Mouse (Mus musculus) forebrain, embryonic 13.5 days (tissue): ENCODE results near the gene Art1. TPM values are rescaled to one million over a fixed set of nuclear protein-coding genes. Genes with fewer than 3 reads are reported as not detected.

Experiments
- ATAC-seq: fragments of 200-750 bp; cut with Nextera tagmentation; 2 replicates; pipeline ENCODE4 v1.8.0; 2017
- H3K27ac ChIP-seq: fragments of 300-500 bp; sonication (generic); 2 replicates; pipeline ENCODE4 v1.5.1; 2015; ENCODE audit warnings: inconsistent platforms, mild to moderate bottlenecking, moderate library complexity
- H3K27me3 ChIP-seq: fragments of 300-500 bp; sonication (generic); 2 replicates; pipeline ENCODE4 v1.6.1; 2015; ENCODE audit warnings: mild to moderate bottlenecking, inconsistent platforms
- H3K36me3 ChIP-seq: fragments of 300-500 bp; sonication (generic); 2 replicates; pipeline ENCODE4 v1.6.1; 2015; ENCODE audit warnings: mild to moderate bottlenecking, inconsistent platforms; ENCODE audit not compliant: poor library complexity, severe bottlenecking
- H3K4me1 ChIP-seq: fragments of 300-500 bp; sonication (generic); 2 replicates; pipeline ENCODE4 v1.6.1; 2015; ENCODE audit warnings: inconsistent platforms
- H3K4me2 ChIP-seq: fragments of 300-500 bp; sonication (generic); 2 replicates; pipeline ENCODE4 v1.6.1; 2015; ENCODE audit warnings: inconsistent platforms, mild to moderate bottlenecking, moderate library complexity
- H3K4me3 ChIP-seq: fragments of 300-500 bp; sonication (generic); 2 replicates; pipeline ENCODE4 v1.5.1; 2015; ENCODE audit warnings: mild to moderate bottlenecking, inconsistent platforms
- H3K9ac ChIP-seq: fragments of 300-500 bp; sonication (generic); 2 replicates; pipeline ENCODE4 v1.6.1; 2015; ENCODE audit warnings: mild to moderate bottlenecking, inconsistent platforms
- H3K9me3 ChIP-seq: fragments of 300-500 bp; sonication (generic); replicated peaks from 2 replicates; pipeline ENCODE4 v1.6.1; 2016; ENCODE audit warnings: inconsistent platforms
- WGBS: fragments of 180-500 bp; shearing (Covaris S2); methylation state at CpG from one replicate; pipeline ENCODE4 v1.1.7; 2015; 5-methylcytosine and 5-hydroxymethylcytosine counted together
- polyA plus RNA-seq: library from polyadenylated mRNA; unstranded; fragments of >200 nt; fragmentation: Nextera tagmentation; extraction: Ambion mirVana; gene quantifications from 2 replicates; pipeline ENCODE4 v1.2.1, GENCODE M21; 2015

The Art1 gene
- 0.23 and 0.53 TPM in 2 replicates for polyA plus RNA-seq

DNA sequence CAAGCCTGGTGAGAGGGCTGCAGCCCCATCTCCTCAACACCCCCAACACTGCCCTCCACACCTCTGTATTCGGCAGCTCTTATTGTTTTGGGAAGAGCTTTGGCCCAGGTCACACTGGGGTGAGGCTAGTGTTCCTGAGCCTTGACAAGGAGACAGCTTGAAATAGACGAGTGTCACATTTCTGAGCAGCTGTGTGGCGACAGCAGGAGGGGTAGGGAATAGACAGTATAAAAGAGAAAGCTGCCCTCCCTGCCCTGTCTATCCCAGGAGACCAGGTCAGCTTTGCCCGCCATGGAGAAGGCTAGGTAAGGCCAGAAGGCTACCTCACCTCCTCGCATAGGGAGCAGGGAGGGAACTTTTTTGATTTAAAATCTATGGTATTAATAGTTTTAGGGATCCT is at the start of gene Art1:
Art1 (plus strand) TSS at position 257 of the 400 bp plus-strand sequence.
- H3K9ac ChIP-seq, result no peak within 1 kb of the TSS
- no peak within 1 kb of the TSS for H3K27ac ChIP-seq
- H3K4me3 ChIP-seq, result no peak within 1 kb of the TSS
- 0 out of 2 replicates have a peak, but pooled peaks cover 8% of the 10 kb centered on the region for H3K27me3 ChIP-seq
- WGBS, result 42% methylated on average over 5 of the region's 5 CpGs
- peak within 1 kb of the TSS; percentile 58; the same call in 1 of the 2 replicates for H3K4me2 ChIP-seq
- no peak for ATAC-seq
- peaks cover 15% of the 10 kb centered on the region for H3K4me1 ChIP-seq
- H3K9me3 ChIP-seq, result no peaks in the 10 kb centered on the region
- H3K36me3 ChIP-seq, result no peaks in the 10 kb centered on the region

DNA sequence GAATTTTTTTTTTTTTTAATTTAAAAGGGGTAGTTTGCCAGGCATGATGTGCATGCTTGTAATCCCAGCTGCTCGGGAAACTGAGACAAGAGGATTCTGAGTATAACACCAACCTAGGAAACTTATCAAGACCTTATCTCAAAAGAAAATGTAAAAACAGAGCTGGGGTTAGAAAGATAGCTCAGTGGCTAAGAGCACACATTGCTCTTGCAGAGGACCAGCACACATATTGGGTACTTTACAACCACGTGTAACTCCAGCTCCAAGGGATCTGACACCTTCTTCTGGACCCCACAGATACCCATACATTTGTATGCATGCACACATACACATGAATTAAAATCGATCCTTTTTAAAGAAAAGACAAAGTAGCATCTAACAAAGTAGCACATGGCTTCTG is 40.2 kb upstream of the Art1 start:
- no peaks in the 10 kb centered on the region for H3K9me3 ChIP-seq
- 91% methylated on average over 3 of the region's 3 CpGs for WGBS
- H3K4me1 ChIP-seq, result peaks cover 31% of the 10 kb centered on the region
- H3K36me3 ChIP-seq, result peaks cover 32% of the 10 kb centered on the region
- no peak for ATAC-seq
- H3K4me3 ChIP-seq, result no peak overlapping the region
- H3K27ac ChIP-seq, result no peak overlapping the region
- H3K9ac ChIP-seq, result no peak overlapping the region
- no peaks in the 10 kb centered on the region for H3K27me3 ChIP-seq
- no peak overlapping the region for H3K4me2 ChIP-seq

DNA sequence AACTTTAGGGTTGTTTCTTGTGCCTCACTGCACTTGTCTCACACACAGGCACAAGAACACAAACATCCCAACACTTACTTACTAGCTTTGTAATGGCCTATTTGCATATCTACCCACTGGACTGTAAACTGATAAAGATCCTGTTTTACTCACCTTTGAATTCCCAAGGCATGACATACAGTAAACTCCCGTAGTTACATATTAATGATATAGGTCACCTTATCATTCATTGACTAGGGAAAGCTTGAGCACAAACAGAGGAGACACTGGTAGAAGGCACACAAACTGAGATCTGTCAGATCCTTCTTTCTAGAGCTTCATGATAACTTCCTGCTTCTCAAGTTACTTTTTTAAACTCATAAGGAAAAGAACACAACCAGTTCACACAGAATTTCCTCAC is 39.3 kb upstream of the Art1 start:
- Histone ChIP-seq H3K36me3 (peaks cover 26% of the 10 kb centered on the region), H3K9me3 (no peaks in the 10 kb centered on the region), H3K4me2 (no peak overlapping the region), H3K4me1 (peaks cover 36% of the 10 kb centered on the region), H3K9ac (no peak overlapping the region), H3K4me3 (no peak overlapping the region), H3K27ac (no peak overlapping the region), H3K27me3 (no peaks in the 10 kb centered on the region)
- 92% methylated on average over 1 of the region's 1 CpGs for WGBS
- no peak for ATAC-seq

DNA sequence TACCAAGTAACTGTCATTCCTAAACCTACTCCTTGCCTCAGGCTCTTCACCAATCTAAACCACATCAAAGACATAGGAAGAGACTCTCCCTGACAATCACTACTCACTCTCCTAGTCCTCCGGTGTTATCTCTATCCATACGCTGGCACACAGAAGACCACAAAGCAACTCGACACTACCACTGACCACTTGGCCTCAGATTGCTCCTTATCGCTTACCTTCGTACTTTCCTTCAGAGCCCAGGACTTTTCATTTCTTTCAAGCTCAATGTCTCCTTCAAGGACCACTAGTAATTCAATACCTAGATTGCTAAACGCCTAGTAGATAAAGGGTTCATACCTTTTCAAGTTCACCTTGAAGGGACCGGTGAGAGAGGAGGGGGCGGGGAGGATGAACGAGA is 37.7 kb upstream of the Art1 start:
- peak overlapping the region; percentile 83 for H3K4me2 ChIP-seq
- no peaks in the 10 kb centered on the region for H3K27me3 ChIP-seq
- no peak for ATAC-seq
- H3K9ac ChIP-seq, result peak overlapping the region; percentile 84
- WGBS, result 90% methylated on average over 9 of the region's 9 CpGs
- no peak overlapping the region for H3K27ac ChIP-seq
- peaks cover 38% of the 10 kb centered on the region for H3K4me1 ChIP-seq
- peak overlapping the region; percentile 73 for H3K4me3 ChIP-seq
- H3K36me3 ChIP-seq, result peaks cover 21% of the 10 kb centered on the region
- H3K9me3 ChIP-seq, result no peaks in the 10 kb centered on the region

DNA sequence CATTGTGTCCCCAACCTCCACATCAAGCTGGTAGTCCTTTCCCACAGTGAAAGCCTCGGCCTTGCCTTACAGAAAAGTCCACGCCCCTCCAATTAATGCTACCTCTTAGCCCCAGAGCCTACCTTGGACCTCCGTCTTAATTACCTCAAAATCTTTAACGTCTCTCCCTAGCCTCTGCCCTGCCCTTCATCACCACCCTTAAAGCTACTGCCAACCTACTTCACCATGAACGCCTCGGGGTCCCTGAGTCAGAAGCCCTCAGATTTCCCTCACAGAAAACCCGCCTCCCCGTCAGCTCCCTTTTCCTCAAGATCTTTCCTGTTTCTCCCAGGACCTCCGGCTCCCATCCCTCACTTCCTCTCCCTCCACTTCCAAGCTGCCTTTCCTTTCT is 36.9 kb upstream of the Art1 start:
- peaks cover 14% of the 10 kb centered on the region for H3K36me3 ChIP-seq
- H3K4me3 ChIP-seq, result peak overlapping the region; percentile 73
- H3K4me2 ChIP-seq, result peak overlapping the region; percentile 83
- peak overlapping the region; percentile 84 for H3K9ac ChIP-seq
- WGBS, result under 1% methylated on average over 9 of the region's 9 CpGs
- H3K4me1 ChIP-seq, result peaks cover 38% of the 10 kb centered on the region
- no peaks in the 10 kb centered on the region for H3K9me3 ChIP-seq
- no peaks in the 10 kb centered on the region for H3K27me3 ChIP-seq
- H3K27ac ChIP-seq, result peak overlapping the region; percentile 65
- peak; percentile 36 for ATAC-seq

DNA sequence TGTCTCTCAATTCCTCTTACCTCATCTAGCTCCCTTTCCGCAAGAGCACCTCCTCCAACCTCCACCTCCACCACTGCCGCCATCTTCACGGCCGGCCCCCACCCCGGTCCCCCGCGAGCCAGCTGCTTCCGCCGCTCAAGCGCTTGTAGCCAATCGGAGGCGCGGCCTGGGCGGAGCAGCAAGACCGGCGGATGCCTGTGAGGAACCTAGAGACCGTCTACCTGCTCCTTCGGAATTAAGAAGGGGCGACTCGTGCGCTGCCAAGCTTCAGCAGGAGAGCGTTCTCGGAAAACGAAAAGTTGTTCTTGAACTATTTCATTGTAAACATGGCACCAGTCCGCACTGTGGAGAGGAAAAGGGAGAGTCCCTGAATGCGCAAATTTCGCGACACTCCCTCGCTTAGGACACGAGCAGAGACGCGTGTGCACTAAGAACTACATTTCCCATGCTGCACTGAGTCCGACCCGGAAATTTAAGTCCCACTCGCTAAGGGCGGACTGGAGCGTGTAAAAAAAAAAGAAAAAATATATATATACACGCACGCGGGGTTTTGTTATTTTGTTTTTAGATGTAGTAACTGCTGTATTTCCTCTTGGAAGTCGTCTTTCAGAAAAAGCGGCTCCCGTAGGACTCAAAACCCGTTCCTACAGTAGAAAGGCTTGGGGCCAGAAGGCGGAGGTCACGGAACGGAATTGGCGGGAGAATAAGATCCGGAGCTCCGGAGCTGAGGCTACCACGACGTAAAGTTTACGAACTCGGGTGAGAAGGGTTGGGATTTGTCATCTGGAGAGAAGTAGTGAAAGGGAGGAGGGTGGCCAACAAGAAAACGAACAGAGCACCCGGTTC is 36.3 kb upstream of the Art1 start, which contains the start of the genes Rnf121, Xndc1 and Xntrpc:
Rnf121 (minus strand) TSS at position 424 of the 846 bp plus-strand sequence.
Xndc1 (plus strand) TSS at position 466 of the 846 bp plus-strand sequence.
Xntrpc (plus strand) TSS at position 668 of the 846 bp plus-strand sequence.
- peak; percentile 99 for ATAC-seq
- Histone ChIP-seq H3K4me2 (peak within 1 kb of the TSS; percentile 83), H3K9ac (peak within 1 kb of the TSS; percentile 84), H3K27me3 (no peaks in the 10 kb centered on the region), H3K4me1 (peaks cover 38% of the 10 kb centered on the region), H3K9me3 (no peaks in the 10 kb centered on the region), H3K27ac (peak within 1 kb of the TSS; percentile 73), H3K4me3 (peak within 1 kb of the TSS; percentile 73), H3K36me3 (peaks cover 9% of the 10 kb centered on the region; the same call in 1 of the 2 replicates)
- under 1% methylated on average over 56 of the region's 56 CpGs for WGBS

DNA sequence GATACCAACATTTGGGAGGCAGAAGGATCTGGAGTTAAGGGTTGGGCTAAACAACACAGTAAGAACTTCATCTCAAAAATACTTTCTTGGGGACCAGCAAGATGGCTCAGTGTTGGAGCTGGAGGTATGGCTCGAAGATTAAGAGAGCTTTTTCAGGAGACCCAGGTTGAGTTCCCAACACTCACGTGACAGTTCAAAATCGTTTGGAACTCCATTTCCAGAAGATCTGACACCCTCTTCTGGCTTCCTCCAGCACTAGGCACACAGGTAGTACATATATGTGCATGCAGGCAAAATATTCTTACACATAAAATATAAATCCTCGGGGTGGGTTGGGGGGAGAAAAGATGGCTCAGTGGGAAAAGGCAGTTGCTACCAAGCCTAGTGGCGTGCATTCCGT is 35.2 kb upstream of the Art1 start:
- H3K36me3 ChIP-seq, result peaks cover 12% of the 10 kb centered on the region
- peaks cover 38% of the 10 kb centered on the region for H3K4me1 ChIP-seq
- H3K9me3 ChIP-seq, result no peaks in the 10 kb centered on the region
- H3K4me3 ChIP-seq, result peak overlapping the region; percentile 73
- H3K4me2 ChIP-seq, result peak overlapping the region; percentile 83
- WGBS, result 79% methylated on average over 6 of the region's 6 CpGs
- H3K9ac ChIP-seq, result peak overlapping the region; percentile 84
- no peak overlapping the region for H3K27ac ChIP-seq
- no peaks in the 10 kb centered on the region for H3K27me3 ChIP-seq
- ATAC-seq, result no peak

DNA sequence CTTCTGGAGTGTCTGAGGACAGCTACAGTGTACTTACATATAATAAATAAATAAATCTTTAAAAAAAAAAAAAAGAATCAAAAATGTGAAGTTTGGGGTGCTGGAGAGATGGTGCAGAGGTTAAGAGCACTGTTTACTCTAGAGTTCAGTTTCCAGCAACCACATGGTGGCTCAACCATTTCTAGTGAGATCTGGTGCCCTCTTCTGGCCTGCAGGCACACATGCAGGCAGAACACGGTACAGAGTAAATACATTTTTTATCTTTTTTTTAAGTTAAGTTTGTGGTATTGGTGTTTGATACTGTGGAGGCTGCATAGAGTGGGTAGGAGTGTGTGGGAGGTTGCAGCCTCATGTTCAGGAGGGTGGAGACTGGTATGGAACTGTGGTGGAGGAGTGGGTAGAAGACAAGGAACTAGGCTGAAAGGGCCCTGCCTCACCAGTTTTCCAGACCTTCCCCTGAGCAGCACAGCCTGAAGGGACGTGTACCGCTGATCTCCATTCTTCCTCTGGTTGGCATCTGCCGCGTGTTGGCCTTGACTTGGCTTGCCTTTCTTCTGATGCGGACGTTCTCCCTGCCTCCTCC is 24.7 kb upstream of the Art1 start:
- H3K9ac ChIP-seq, result no peak overlapping the region
- 82% methylated on average over 6 of the region's 7 CpGs for WGBS
- no peak overlapping the region for H3K4me2 ChIP-seq
- H3K9me3 ChIP-seq, result no peaks in the 10 kb centered on the region
- H3K4me3 ChIP-seq, result no peak overlapping the region
- no peaks in the 10 kb centered on the region for H3K27me3 ChIP-seq
- ATAC-seq, result no peak
- H3K27ac ChIP-seq, result no peak overlapping the region
- no peaks in the 10 kb centered on the region for H3K4me1 ChIP-seq
- H3K36me3 ChIP-seq, result peaks cover 91% of the 10 kb centered on the region

DNA sequence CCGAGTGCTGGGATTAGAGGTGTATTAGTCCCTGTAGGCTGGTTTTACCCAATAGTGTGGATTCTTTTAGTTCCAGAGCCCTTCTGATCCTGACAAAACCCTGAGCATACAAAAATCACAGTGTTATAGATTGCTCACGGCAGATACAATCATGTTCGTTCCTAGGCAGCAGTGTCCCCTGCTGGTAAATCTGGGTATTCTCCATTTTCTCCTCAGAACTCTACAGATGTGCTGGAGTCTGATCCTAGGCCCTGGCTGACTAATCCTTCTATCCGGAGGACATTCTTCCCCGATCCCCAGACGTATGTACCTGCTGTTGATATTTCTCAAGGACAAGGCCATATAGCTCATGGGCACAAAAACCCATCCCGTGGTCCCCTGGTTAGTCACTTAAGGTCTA is 23.0 kb upstream of the Art1 start:
- no peak for ATAC-seq
- Histone ChIP-seq H3K9ac (no peak overlapping the region), H3K4me3 (no peak overlapping the region), H3K9me3 (no peaks in the 10 kb centered on the region), H3K36me3 (peaks cover 91% of the 10 kb centered on the region), H3K27me3 (no peaks in the 10 kb centered on the region), H3K4me2 (no peak overlapping the region), H3K4me1 (no peaks in the 10 kb centered on the region), H3K27ac (no peak overlapping the region)
- 77% methylated on average over 7 of the region's 7 CpGs for WGBS

DNA sequence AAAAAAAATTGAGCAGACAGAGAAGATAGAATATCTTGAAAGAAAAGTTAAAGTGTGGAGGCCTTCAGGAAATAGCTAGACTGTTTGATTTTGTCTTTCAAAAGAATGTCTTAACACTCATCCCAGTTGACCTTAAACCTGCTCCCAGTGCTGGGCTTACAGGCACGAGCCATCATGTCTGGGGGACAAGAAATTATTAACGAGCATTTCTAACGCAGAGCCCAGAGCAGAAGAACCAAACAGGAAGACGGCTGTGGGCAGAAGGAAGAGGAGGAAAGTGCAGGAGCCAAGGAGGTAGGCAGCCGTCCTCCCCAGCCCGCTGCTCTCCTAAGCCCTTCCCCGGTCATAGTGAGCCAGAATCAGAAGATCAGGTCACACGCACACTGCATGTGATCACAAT is 21.2 kb upstream of the Art1 start:
- H3K27me3 ChIP-seq, result no peaks in the 10 kb centered on the region
- no peak for ATAC-seq
- no peak overlapping the region for H3K4me2 ChIP-seq
- H3K4me1 ChIP-seq, result no peaks in the 10 kb centered on the region
- H3K9me3 ChIP-seq, result no peaks in the 10 kb centered on the region
- no peak overlapping the region for H3K9ac ChIP-seq
- H3K36me3 ChIP-seq, result peaks cover 88% of the 10 kb centered on the region
- no peak overlapping the region for H3K27ac ChIP-seq
- WGBS, result 92% methylated on average over 8 of the region's 8 CpGs
- no peak overlapping the region for H3K4me3 ChIP-seq

DNA sequence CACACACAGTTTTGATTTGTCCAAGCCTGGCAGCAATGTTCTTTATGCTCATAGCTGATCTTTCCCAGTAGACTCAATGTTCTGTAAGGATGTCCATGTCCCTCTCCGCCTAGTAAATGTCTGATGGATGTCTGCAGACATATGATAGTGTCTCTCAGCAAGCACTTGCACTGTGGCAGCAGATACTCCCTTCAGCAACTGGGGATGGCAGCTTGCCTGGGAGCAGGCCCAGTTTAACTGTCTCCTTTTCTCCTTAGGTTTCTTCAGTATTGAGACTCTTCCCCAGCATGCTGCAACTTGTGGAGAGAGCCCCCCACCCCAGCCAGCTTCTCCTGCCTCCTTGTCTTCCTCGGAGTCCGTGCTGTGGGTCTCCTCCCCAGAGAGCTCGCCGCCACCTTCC is 19.8 kb upstream of the Art1 start:
- Histone ChIP-seq H3K27me3 (no peaks in the 10 kb centered on the region), H3K4me3 (no peak overlapping the region), H3K36me3 (peaks cover 80% of the 10 kb centered on the region), H3K9ac (no peak overlapping the region), H3K27ac (no peak overlapping the region), H3K4me2 (no peak overlapping the region), H3K9me3 (no peaks in the 10 kb centered on the region), H3K4me1 (no peaks in the 10 kb centered on the region)
- 98% methylated on average over 5 of the region's 5 CpGs for WGBS
- no peak for ATAC-seq

DNA sequence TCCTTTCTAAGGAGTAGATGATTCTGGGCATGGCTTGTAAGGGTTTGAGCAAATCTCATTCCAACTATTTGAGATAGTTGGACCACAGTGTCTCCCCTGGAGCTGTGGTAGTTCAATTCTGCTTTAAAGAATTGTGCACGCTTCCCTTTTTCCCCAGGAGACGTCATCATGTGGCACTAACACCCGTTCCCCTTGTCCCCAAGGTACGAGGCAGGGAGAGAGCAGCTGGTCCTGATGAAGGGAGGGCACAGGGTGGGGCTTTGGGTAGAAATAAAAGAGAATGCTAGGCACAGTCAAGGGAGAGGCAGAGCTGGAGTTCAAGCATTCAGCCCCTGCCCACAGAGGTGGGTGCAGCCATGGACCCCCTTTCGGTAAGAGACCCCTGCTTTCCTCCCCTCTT is 18.7 kb upstream of the Art1 start, which contains the start of gene Trpc2:
Trpc2 (plus strand) TSS at position 301 of the 400 bp plus-strand sequence.
- H3K36me3 ChIP-seq, result peaks cover 79% of the 10 kb centered on the region
- H3K4me2 ChIP-seq, result no peak within 1 kb of the TSS
- H3K4me3 ChIP-seq, result no peak within 1 kb of the TSS
- 90% methylated on average over 5 of the region's 5 CpGs for WGBS
- H3K9ac ChIP-seq, result no peak within 1 kb of the TSS
- no peak within 1 kb of the TSS for H3K27ac ChIP-seq
- no peaks in the 10 kb centered on the region for H3K27me3 ChIP-seq
- no peaks in the 10 kb centered on the region for H3K9me3 ChIP-seq
- ATAC-seq, result no peak
- no peaks in the 10 kb centered on the region for H3K4me1 ChIP-seq
